Mouse (Mus musculus) MEL (cell line): Measurements from ENCODE around the gene Rassf6.

Experiments used
- CHD1 ChIP-seq: IDR thresholded peaks from 2 replicates; pipeline ENCODE4 v1.6.1; 2012; ENCODE audit warnings: low read depth, mild to moderate bottlenecking, inconsistent platforms, low read length, improper control_type of control experiment
- CTCF ChIP-seq, 3 experiments: IDR thresholded peaks in 2 of 3; conservative IDR thresholded peaks in 1 of 3; 2 replicates each; pipeline ENCODE4 v1.5.1; 2011 to 2012; ENCODE audit warnings: low read length in 3 of 3, low read depth in 2 of 3, mild to moderate bottlenecking in 2 of 3, improper control_type of control experiment in 1 of 3, inconsistent platforms in 1 of 3, mixed read lengths in 1 of 3, moderate library complexity in 1 of 3; ENCODE audit not compliant: control insufficient read depth in 1 of 3, insufficient read depth in 1 of 3, poor library complexity in 1 of 3, severe bottlenecking in 1 of 3
- E2F4 ChIP-seq: IDR thresholded peaks from 2 replicates; pipeline ENCODE4 v1.6.1; 2011; ENCODE audit warnings: low read depth, low read length, improper control_type of control experiment, borderline replicate concordance
- EP300 ChIP-seq, 2 experiments: IDR thresholded peaks; 2 replicates each; pipeline ENCODE4 v1.6.1; 2011; ENCODE audit warnings: improper control_type of control experiment in 2 of 2, low read length in 2 of 2, low read depth in 1 of 2, mild to moderate bottlenecking in 1 of 2
- GATA1 ChIP-seq: IDR thresholded peaks from 2 replicates; pipeline ENCODE4 v1.6.1; 2011; ENCODE audit warnings: low read depth, low read length, improper control_type of control experiment
- MEF2A ChIP-seq: IDR thresholded peaks from 2 replicates; pipeline ENCODE4 v1.6.1; 2014; ENCODE audit warnings: low read depth, mild to moderate bottlenecking, inconsistent platforms, low read length, improper control_type of control experiment; ENCODE audit not compliant: poor library complexity, insufficient replicate concordance, severe bottlenecking; ENCODE audit errors: extremely low read depth
- ZMIZ1 ChIP-seq: IDR thresholded peaks from 2 replicates; pipeline ENCODE4 v1.6.1; 2012; ENCODE audit warnings: low read depth, mild to moderate bottlenecking, inconsistent platforms, low read length, improper control_type of control experiment, moderate library complexity

GRCm38 (mm10) chr5:90652724-90653123, 12.3 kb upstream of the Rassf6 start:
- no peak for TF ChIP-seq E2F4
- no peak for TF ChIP-seq EP300 (IDR thresholded peaks at IDR 0.05; ENCODE audit: low read depth in 1 of 2, low read length in 2 of 2)
- TF ChIP-seq GATA1 = no peak
- TF ChIP-seq CHD1 = no peak
- TF ChIP-seq CTCF (IDR thresholded peaks at IDR 0.05 in 2 of 3, conservative IDR thresholded peaks at IDR 0.05 in 1 of 3; ENCODE audit: control insufficient read depth in 1 of 3, insufficient read depth in 1 of 3, low read depth in 2 of 3, low read length in 3 of 3, poor library complexity in 1 of 3, severe bottlenecking in 1 of 3) = peak; percentile 66 to 86 (median 79)
- no peak for TF ChIP-seq ZMIZ1
- no peak for TF ChIP-seq MEF2A
